Mouse (Mus musculus) neural tube, embryonic 14.5 days (tissue): ENCODE measurements at regions not wholly inside any gene's neighbourhood (a gene's known extent, or its start where the extent isn't known, plus 50 kb on each side); places are given as distances from the start of the nearest gene placed in this dataset.

Experiments
- ATAC-seq: fragments of 200-750 bp; cut with Nextera tagmentation; 2 replicates; pipeline ENCODE4 v1.8.0; 2017; ENCODE audit warnings: low read depth, mild to moderate bottlenecking, moderate TSS enrichment, moderate library complexity
- H3K27ac ChIP-seq: fragments of 300-500 bp; sonication (generic); 2 replicates; pipeline ENCODE4 v1.5.1; 2014; ENCODE audit warnings: low read depth, mild to moderate bottlenecking, control low read depth, low read length, moderate library complexity, mixed read lengths
- H3K27me3 ChIP-seq: fragments of 300-500 bp; sonication (generic); 2 replicates; pipeline ENCODE4 v1.6.1; 2014; ENCODE audit warnings: low read length; ENCODE audit not compliant: control insufficient read depth, insufficient read depth
- H3K36me3 ChIP-seq: fragments of 300-500 bp; sonication (generic); 2 replicates; pipeline ENCODE4 v1.6.1; 2014; ENCODE audit warnings: low read length, mixed read lengths; ENCODE audit not compliant: control insufficient read depth, insufficient read depth
- H3K4me1 ChIP-seq: fragments of 300-500 bp; sonication (generic); 2 replicates; pipeline ENCODE4 v1.6.1; 2014; ENCODE audit warnings: low read length; ENCODE audit not compliant: control insufficient read depth, insufficient read depth
- H3K4me2 ChIP-seq: fragments of 300-500 bp; sonication (generic); 2 replicates; pipeline ENCODE4 v1.6.1; 2014; ENCODE audit warnings: mild to moderate bottlenecking, low read depth, low read length, control low read depth
- H3K4me3 ChIP-seq: fragments of 300-500 bp; sonication (generic); 2 replicates; pipeline ENCODE4 v1.5.1; 2014; ENCODE audit warnings: low read depth, low read length, control low read depth, mixed read lengths
- H3K9ac ChIP-seq: fragments of 300-500 bp; sonication (generic); replicated peaks from 2 replicates; pipeline ENCODE4 v1.6.1; 2014; ENCODE audit warnings: low read depth, mild to moderate bottlenecking, control low read depth, low read length, mixed read lengths
- H3K9me3 ChIP-seq: fragments of 300-500 bp; sonication (generic); 2 replicates; pipeline ENCODE4 v1.6.1; 2016; ENCODE audit warnings: low read length; ENCODE audit not compliant: control insufficient read depth
- WGBS: fragments of 180-500 bp; shearing (Covaris S2); extraction: QIAGEN DNeasy Blood & Tissue Kit; methylation state at CpG from one replicate; pipeline ENCODE4 v1.1.7; 2014; 5-methylcytosine and 5-hydroxymethylcytosine counted together

GRCm38 (mm10) chrX:99220674-99221455 is 84.9 kb downstream of the Efnb1 start:
- H3K36me3 ChIP-seq, result no peaks in the 10 kb centered on the region
- 0 out of 2 replicates have a peak, but pooled peaks cover 4% of the 10 kb centered on the region for H3K27me3 ChIP-seq
- no peak for ATAC-seq

GRCm38 (mm10) chrX:99218213-99218612 is 82.3 kb downstream of the Efnb1 start:
- Histone ChIP-seq H3K9ac (no peak overlapping the region), H3K4me1 (no peaks in the 10 kb centered on the region), H3K4me2 (no peak overlapping the region), H3K4me3 (no peak overlapping the region), H3K9me3 (no peaks in the 10 kb centered on the region), H3K36me3 (no peaks in the 10 kb centered on the region), H3K27ac (no peak overlapping the region), H3K27me3 (0 out of 2 replicates have a peak, but pooled peaks cover 4% of the 10 kb centered on the region)
- 30% methylated on average over 6 of the region's 7 CpGs for whole genome bisulfite sequencing
- no peak for ATAC-seq

More at GRCm38 (mm10) chrX:99220674-99221455, 84.9 kb downstream of the Efnb1 start:
- WGBS, result 31% methylated on average over 8 of the region's 8 CpGs
- Histone ChIP-seq H3K4me1 (no peaks in the 10 kb centered on the region), H3K9me3 (no peaks in the 10 kb centered on the region), H3K9ac (no peak overlapping the region), H3K4me2 (no peak overlapping the region), H3K27ac (no peak overlapping the region), H3K4me3 (no peak overlapping the region)

GRCm38 (mm10) chrX:99216633-99217459 is 80.9 kb downstream of the Efnb1 start:
- no peak overlapping the region for H3K27ac ChIP-seq
- ATAC-seq, result peak; percentile 69
- peak overlapping the region; percentile 56 for H3K4me2 ChIP-seq
- H3K36me3 ChIP-seq, result no peaks in the 10 kb centered on the region
- peak overlapping the region; percentile 55 for H3K9ac ChIP-seq
- H3K9me3 ChIP-seq, result no peaks in the 10 kb centered on the region
- peak overlapping the region; percentile 30 for H3K4me3 ChIP-seq
- WGBS, result 19% methylated on average over 51 of the region's 60 CpGs
- H3K27me3 ChIP-seq, result 0 out of 2 replicates have a peak, but pooled peaks cover 4% of the 10 kb centered on the region
- H3K4me1 ChIP-seq, result no peaks in the 10 kb centered on the region

- Histone ChIP-seq H3K4me2 (no peak overlapping the region; the same call in 1 of the 2 replicates), H3K27ac (no peak overlapping the region), H3K36me3 (no peaks in the 10 kb centered on the region), H3K27me3 (0 out of 2 replicates have a peak, but pooled peaks cover 2% of the 10 kb centered on the region), H3K4me3 (no peak overlapping the region), H3K9ac (no peak overlapping the region), H3K4me1 (no peaks in the 10 kb centered on the region), H3K9me3 (no peaks in the 10 kb centered on the region)
- ATAC-seq, result no peak
- 72% methylated on average over 5 of the region's 5 CpGs for WGBS
Observed at GRCm38 (mm10) chrX:99215931-99216330, 80.0 kb downstream of the Efnb1 start.

GRCm38 (mm10) chrX:99215111-99215510 is 79.2 kb downstream of the Efnb1 start:
- Histone ChIP-seq H3K27ac (no peak overlapping the region), H3K4me1 (no peaks in the 10 kb centered on the region), H3K36me3 (no peaks in the 10 kb centered on the region), H3K9me3 (no peaks in the 10 kb centered on the region), H3K9ac (no peak overlapping the region), H3K27me3 (peaks cover 2% of the 10 kb centered on the region; the same call in 1 of the 2 replicates), H3K4me2 (no peak overlapping the region), H3K4me3 (no peak overlapping the region)
- no peak for ATAC-seq
- WGBS, result 59% methylated on average over 7 of the region's 7 CpGs

- no peak overlapping the region for H3K27ac ChIP-seq
- 27% methylated on average over 6 of the region's 6 CpGs for WGBS
- H3K4me3 ChIP-seq, result no peak overlapping the region
- no peaks in the 10 kb centered on the region for H3K9me3 ChIP-seq
- H3K27me3 ChIP-seq, result peaks cover 2% of the 10 kb centered on the region; the same call in 1 of the 2 replicates
- no peak for ATAC-seq
- H3K4me1 ChIP-seq, result no peaks in the 10 kb centered on the region
- no peaks in the 10 kb centered on the region for H3K36me3 ChIP-seq
- H3K4me2 ChIP-seq, result no peak overlapping the region
- no peak overlapping the region for H3K9ac ChIP-seq
Observed at GRCm38 (mm10) chrX:99213565-99214153, 77.7 kb downstream of the Efnb1 start.

- Histone ChIP-seq H3K9me3 (no peaks in the 10 kb centered on the region), H3K27ac (no peak overlapping the region), H3K27me3 (0 out of 2 replicates have a peak, but pooled peaks cover 2% of the 10 kb centered on the region), H3K36me3 (no peaks in the 10 kb centered on the region), H3K4me3 (no peak overlapping the region), H3K4me1 (no peaks in the 10 kb centered on the region), H3K4me2 (no peak overlapping the region), H3K9ac (no peak overlapping the region)
- 85% methylated on average over 6 of the region's 6 CpGs for WGBS
- ATAC-seq, result no peak
Observed at GRCm38 (mm10) chrX:99204077-99204476, 68.1 kb downstream of the Efnb1 start.

GRCm38 (mm10) chrX:99201081-99201480 is 65.2 kb downstream of the Efnb1 start:
- whole genome bisulfite sequencing, result 68% methylated on average over 7 of the region's 7 CpGs

More at GRCm38 (mm10) chrX:99201081-99201480, 65.2 kb downstream of the Efnb1 start:
- H3K4me1 ChIP-seq, result no peaks in the 10 kb centered on the region
- H3K36me3 ChIP-seq, result no peaks in the 10 kb centered on the region
- no peaks in the 10 kb centered on the region for H3K27me3 ChIP-seq
- H3K4me2 ChIP-seq, result no peak overlapping the region
- no peak overlapping the region for H3K27ac ChIP-seq
- H3K9me3 ChIP-seq, result no peaks in the 10 kb centered on the region
- H3K4me3 ChIP-seq, result no peak overlapping the region
- H3K9ac ChIP-seq, result no peak overlapping the region
- no peak for ATAC-seq
